Mouse (Mus musculus) hindbrain, embryonic 14.5 days (tissue): ENCODE results near the gene Npnt. TPM values are rescaled to one million over a fixed set of nuclear protein-coding genes. Genes with fewer than 3 reads are reported as not detected.
A peak's percentile ranks its signal among the peaks of the same experiment; 100 is the strongest.

Source experiments
- ATAC-seq: fragments of 200-750 bp; cut with Nextera tagmentation; 2 replicates; pipeline ENCODE4 v1.8.0; 2017; ENCODE audit warnings: moderate number of reproducible peaks, mild to moderate bottlenecking, moderate TSS enrichment, moderate library complexity; ENCODE audit not compliant: low FRiP score
- DNase-seq: peaks from one replicate; pipeline ENCODE4 v3.0.0-alpha.2; 2015; ENCODE audit warnings: low spot score
- H3K27ac ChIP-seq: fragments of 300-500 bp; sonication (generic); 2 replicates; pipeline ENCODE4 v1.5.1; 2014; ENCODE audit warnings: mild to moderate bottlenecking, moderate library complexity
- H3K27me3 ChIP-seq: fragments of 300-500 bp; sonication (generic); 2 replicates; pipeline ENCODE4 v1.6.1; 2014; ENCODE audit warnings: mild to moderate bottlenecking, low read length, mixed read lengths; ENCODE audit not compliant: control insufficient read depth, insufficient read depth
- H3K36me3 ChIP-seq: fragments of 300-500 bp; sonication (generic); replicated peaks from 2 replicates; pipeline ENCODE4 v1.6.1; 2014; ENCODE audit not compliant: control insufficient read depth, insufficient read depth
- H3K4me1 ChIP-seq: fragments of 300-500 bp; sonication (generic); replicated peaks from 2 replicates; pipeline ENCODE4 v1.6.1; 2014; ENCODE audit warnings: antibody characterized with exemption, low read length, mixed read lengths; ENCODE audit not compliant: control insufficient read depth, insufficient read depth
- H3K4me2 ChIP-seq: fragments of 300-500 bp; sonication (generic); replicated peaks from 2 replicates; pipeline ENCODE4 v1.6.1; 2014; ENCODE audit warnings: mild to moderate bottlenecking, moderate library complexity
- H3K4me3 ChIP-seq: fragments of 300-500 bp; sonication (generic); replicated peaks from 2 replicates; pipeline ENCODE4 v1.5.1; 2014; ENCODE audit warnings: mild to moderate bottlenecking, low read length
- H3K9ac ChIP-seq: fragments of 300-500 bp; sonication (generic); 2 replicates; pipeline ENCODE4 v1.6.1; 2014
- H3K9me3 ChIP-seq: fragments of 300-500 bp; sonication (generic); 2 replicates; pipeline ENCODE4 v1.6.1; 2016; ENCODE audit warnings: low read length; ENCODE audit not compliant: control insufficient read depth
- WGBS: fragments of 180-500 bp; shearing (Covaris S2); extraction: QIAGEN DNeasy Blood & Tissue Kit; methylation state at CpG from one replicate; pipeline ENCODE4 v1.1.7; 2014; 5-methylcytosine and 5-hydroxymethylcytosine counted together
- polyA plus RNA-seq: library from polyadenylated mRNA; unstranded; fragments of >200 nt; fragmentation: Nextera tagmentation; extraction: Ambion mirVana; gene quantifications from 2 replicates; pipeline ENCODE4 v1.2.1, GENCODE M21; 2014

Gene Npnt
- polyA plus RNA-seq = 31.1 and 32.7 TPM in 2 replicates

DNA sequence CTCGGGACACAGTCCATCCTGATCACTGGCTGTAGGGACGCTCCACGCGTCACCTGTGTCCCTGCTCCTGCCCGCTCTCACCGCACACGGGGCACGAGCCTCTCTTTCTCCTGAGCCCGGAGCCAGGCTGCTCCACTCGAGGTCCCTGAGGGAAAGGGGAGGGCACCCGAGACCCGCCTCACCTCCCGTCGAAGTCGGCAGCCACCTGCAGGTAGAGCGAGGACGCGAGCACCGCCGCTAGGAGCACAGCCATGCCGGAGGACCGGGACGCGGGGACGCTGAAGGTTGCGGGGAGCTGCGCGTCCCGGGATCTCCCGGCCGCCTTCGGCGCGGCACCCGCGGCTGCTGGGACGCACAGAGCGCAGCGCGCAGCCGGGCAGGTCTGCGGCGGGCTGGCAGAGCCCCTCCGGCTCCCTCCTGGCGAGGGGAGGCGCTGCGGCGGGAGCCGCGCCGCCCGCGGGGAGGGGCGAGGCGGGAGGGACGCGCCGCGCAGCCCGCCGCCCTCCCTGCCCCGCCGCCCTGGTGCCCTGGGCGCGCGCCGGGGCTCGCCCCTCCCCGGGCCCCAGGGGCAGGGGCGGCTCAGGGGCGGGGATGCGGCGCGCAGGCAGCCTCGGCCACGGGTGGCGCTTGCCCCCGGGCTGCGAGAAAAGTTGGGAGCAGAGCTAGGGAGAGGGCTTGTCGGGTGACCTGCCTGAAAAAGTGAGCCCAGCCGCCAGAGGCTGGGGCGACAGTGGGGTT, at the start of gene Npnt:
Gene Npnt (minus strand): TSS at position 501 of the 738 bp plus-strand sequence.
- H3K4me2 ChIP-seq = peak within 1 kb of the TSS; percentile 98
- H3K27me3 ChIP-seq = peaks cover 5% of the 10 kb centered on the region; the same call in 1 of the 2 replicates
- peaks cover 8% of the 10 kb centered on the region; the same call in 1 of the 2 replicates for H3K4me1 ChIP-seq
- H3K36me3 ChIP-seq = no peaks in the 10 kb centered on the region
- DNase-seq (peak; percentile 50), ATAC-seq (peak; percentile 81)
- H3K27ac ChIP-seq = no peak within 1 kb of the TSS
- peak within 1 kb of the TSS; percentile 67 for H3K9ac ChIP-seq
- under 1% methylated on average over 52 of the region's 82 CpGs for WGBS
- H3K4me3 ChIP-seq = peak within 1 kb of the TSS; percentile 83
- no peaks in the 10 kb centered on the region for H3K9me3 ChIP-seq

- Histone ChIP-seq H3K27me3 (no peaks in the 10 kb centered on the region), H3K9ac (no peak overlapping the region), H3K27ac (no peak overlapping the region), H3K4me2 (no peak overlapping the region), H3K9me3 (no peaks in the 10 kb centered on the region), H3K4me1 (no peaks in the 10 kb centered on the region), H3K4me3 (no peak overlapping the region), H3K36me3 (0 out of 2 replicates have a peak, but pooled peaks cover 5% of the 10 kb centered on the region)
- 65% methylated on average over 9 of the region's 9 CpGs for WGBS
- no peak for ATAC-seq
- no peak for DNase-seq
Observed at GRCm38 (mm10) chr3:132996299-132996698, 46.2 kb upstream of the Npnt start.

GRCm38 (mm10) chr3:132995904-132996267, 45.8 kb upstream of the Npnt start:
- Histone ChIP-seq H3K4me3 (no peak overlapping the region), H3K27ac (no peak overlapping the region), H3K9ac (no peak overlapping the region), H3K4me1 (no peaks in the 10 kb centered on the region), H3K36me3 (0 out of 2 replicates have a peak, but pooled peaks cover 5% of the 10 kb centered on the region), H3K27me3 (no peaks in the 10 kb centered on the region), H3K4me2 (no peak overlapping the region), H3K9me3 (no peaks in the 10 kb centered on the region)
- ATAC-seq = no peak
- WGBS = 94% methylated on average over 3 of the region's 3 CpGs
- DNase-seq = no peak

DNA sequence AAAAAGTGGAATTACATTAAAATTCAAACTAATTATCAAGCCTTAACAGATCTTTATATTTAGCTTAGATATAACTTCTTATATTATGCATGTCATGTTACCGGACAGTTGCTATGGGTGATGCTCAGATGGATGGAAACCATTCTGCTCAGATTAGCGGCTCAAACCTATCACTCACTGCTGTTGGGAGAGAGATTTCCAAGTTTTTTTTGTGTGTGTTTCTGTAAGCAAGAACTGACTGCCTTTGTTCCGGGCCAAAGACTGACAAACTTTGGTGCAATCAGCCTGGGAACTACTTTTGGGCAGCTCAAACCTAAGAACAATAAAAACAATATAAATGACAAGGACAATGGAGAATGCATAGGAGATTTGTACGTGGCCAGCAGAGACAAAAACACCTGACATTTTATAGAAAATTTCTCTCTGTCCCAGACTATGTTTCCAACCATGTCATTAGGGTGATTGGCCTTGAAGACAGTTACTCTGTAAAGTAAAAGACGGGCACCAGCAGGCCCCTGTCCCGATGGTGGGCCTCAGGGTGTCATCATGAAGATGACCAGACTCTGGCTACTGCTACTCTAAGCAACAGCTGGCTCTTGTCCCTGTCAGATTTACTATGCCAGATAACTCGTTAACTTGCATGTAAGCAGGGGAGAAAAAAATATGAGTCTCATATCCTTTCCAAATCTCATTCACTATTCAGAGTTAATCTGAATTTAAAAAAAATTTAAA, 45.2 kb upstream of the Npnt start:
- no peak for DNase-seq
- no peak overlapping the region for H3K4me3 ChIP-seq
- no peaks in the 10 kb centered on the region for H3K27me3 ChIP-seq
- 0 out of 2 replicates have a peak, but pooled peaks cover 5% of the 10 kb centered on the region for H3K36me3 ChIP-seq
- no peaks in the 10 kb centered on the region for H3K9me3 ChIP-seq
- ATAC-seq = no peak
- no peak overlapping the region for H3K27ac ChIP-seq
- WGBS = 84% methylated on average over 7 of the region's 7 CpGs
- H3K4me1 ChIP-seq = no peaks in the 10 kb centered on the region
- H3K4me2 ChIP-seq = no peak overlapping the region
- H3K9ac ChIP-seq = no peak overlapping the region

DNA sequence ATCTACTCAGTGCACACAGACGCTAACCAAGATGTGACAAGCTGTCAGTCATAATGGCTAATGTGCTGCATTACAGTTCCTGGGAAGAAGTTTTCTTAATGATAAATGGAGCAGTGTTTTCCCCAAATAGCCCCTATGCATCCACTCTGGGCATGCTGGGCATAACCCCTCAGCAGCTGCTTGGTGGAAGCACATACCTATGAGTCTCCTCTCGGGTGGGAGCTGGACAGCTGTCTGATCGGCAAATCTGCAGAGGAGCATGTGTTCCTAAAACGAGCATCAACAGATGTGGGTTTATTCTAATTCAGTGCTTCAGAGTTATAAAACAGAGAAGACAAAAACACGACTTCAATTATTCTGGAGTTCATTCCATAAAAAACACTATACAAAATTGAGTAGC, 36.1 kb upstream of the Npnt start:
- H3K9me3 ChIP-seq = no peaks in the 10 kb centered on the region
- no peaks in the 10 kb centered on the region for H3K27me3 ChIP-seq
- H3K4me1 ChIP-seq = no peaks in the 10 kb centered on the region
- no peak for DNase-seq
- no peak overlapping the region for H3K4me2 ChIP-seq
- WGBS = 90% methylated on average over 5 of the region's 5 CpGs
- H3K36me3 ChIP-seq = no peaks in the 10 kb centered on the region
- H3K27ac ChIP-seq = no peak overlapping the region
- H3K9ac ChIP-seq = no peak overlapping the region
- H3K4me3 ChIP-seq = no peak overlapping the region
- no peak for ATAC-seq

- Histone ChIP-seq H3K4me3 (no peak overlapping the region), H3K27me3 (no peaks in the 10 kb centered on the region), H3K4me1 (no peaks in the 10 kb centered on the region), H3K27ac (0 out of 2 replicates have a peak overlapping the region, but pooled peaks have one; percentile 26), H3K4me2 (no peak overlapping the region), H3K9ac (no peak overlapping the region), H3K36me3 (no peaks in the 10 kb centered on the region), H3K9me3 (no peaks in the 10 kb centered on the region)
- ATAC-seq (no peak), DNase-seq (no peak)
- 70% methylated on average over 4 of the region's 4 CpGs for WGBS
Observed at GRCm38 (mm10) chr3:132983845-132984485, 33.9 kb upstream of the Npnt start.

DNA sequence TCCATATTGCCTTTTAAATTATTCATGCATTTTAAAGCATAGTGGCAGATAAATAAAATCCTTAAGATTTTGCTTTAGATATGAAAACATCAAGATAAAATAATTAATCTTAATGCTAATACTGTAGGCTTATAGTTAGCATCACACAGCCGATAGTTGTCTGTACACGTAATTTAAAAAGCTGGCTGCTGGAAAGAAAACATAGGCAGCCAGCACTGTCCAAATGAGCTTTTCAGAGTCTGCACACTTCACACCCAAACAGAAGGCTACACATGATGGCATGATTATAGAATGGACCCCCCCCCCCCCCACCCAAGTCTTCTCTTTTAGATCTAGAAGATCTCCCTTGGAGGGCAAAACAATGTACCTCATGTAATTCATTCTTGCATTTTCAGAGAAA, 31.9 kb upstream of the Npnt start:
- no peak overlapping the region for H3K27ac ChIP-seq
- H3K9ac ChIP-seq = no peak overlapping the region
- ATAC-seq (no peak), DNase-seq (no peak)
- no peak overlapping the region for H3K4me3 ChIP-seq
- H3K9me3 ChIP-seq = no peaks in the 10 kb centered on the region
- no peak overlapping the region for H3K4me2 ChIP-seq
- WGBS = 89% methylated on average over 2 of the region's 2 CpGs
- H3K4me1 ChIP-seq = no peaks in the 10 kb centered on the region
- no peaks in the 10 kb centered on the region for H3K27me3 ChIP-seq
- no peaks in the 10 kb centered on the region for H3K36me3 ChIP-seq

GRCm38 (mm10) chr3:132979781-132980461, 29.8 kb upstream of the Npnt start:
- H3K4me2 ChIP-seq = no peak overlapping the region
- H3K4me1 ChIP-seq = no peaks in the 10 kb centered on the region
- H3K27ac ChIP-seq = no peak overlapping the region
- ATAC-seq = no peak
- H3K36me3 ChIP-seq = no peaks in the 10 kb centered on the region
- H3K27me3 ChIP-seq = no peaks in the 10 kb centered on the region
- 93% methylated on average over 12 of the region's 12 CpGs for WGBS
- no peaks in the 10 kb centered on the region for H3K9me3 ChIP-seq
- no peak overlapping the region for H3K4me3 ChIP-seq
- no peak overlapping the region for H3K9ac ChIP-seq
- no peak for DNase-seq

DNA sequence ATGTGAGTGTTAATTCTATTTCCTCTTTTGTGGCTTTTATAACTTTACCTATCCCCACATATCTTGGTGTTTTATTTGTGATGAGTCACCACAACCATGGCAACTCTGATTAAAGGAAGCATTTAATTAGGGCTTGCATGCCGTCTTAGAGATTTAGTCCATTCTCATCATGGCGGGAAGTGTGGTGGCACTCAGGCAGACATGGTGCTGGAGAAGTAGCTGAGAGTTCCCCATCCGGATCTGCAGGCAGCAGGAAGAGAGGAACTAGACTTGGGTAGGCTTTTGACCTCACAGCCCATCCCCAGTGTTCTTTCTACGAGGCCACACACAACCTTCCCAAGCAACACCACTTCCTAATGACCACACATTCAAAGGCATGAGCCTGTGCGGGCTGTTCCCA, 16.2 kb upstream of the Npnt start:
- H3K9me3 ChIP-seq = no peaks in the 10 kb centered on the region
- no peak overlapping the region for H3K9ac ChIP-seq
- ATAC-seq (no peak), DNase-seq (no peak)
- no peak overlapping the region for H3K4me3 ChIP-seq
- no peaks in the 10 kb centered on the region for H3K4me1 ChIP-seq
- no peaks in the 10 kb centered on the region for H3K36me3 ChIP-seq
- H3K4me2 ChIP-seq = no peak overlapping the region
- no peaks in the 10 kb centered on the region for H3K27me3 ChIP-seq
- WGBS = 85% methylated on average over 5 of the region's 5 CpGs
- H3K27ac ChIP-seq = no peak overlapping the region
